Mouse (Mus musculus) neural tube, embryonic 11.5 days (tissue): ENCODE data around the gene Ly6g6c. TPM values are rescaled to one million over a fixed set of nuclear protein-coding genes. Genes with fewer than 3 reads are reported as not detected.

Experiments
- polyA plus RNA-seq: library from polyadenylated mRNA; unstranded; fragments of >200 nt; fragmentation: Nextera tagmentation; extraction: Ambion mirVana; gene quantifications from 2 replicates; pipeline ENCODE4 v1.2.1, GENCODE M21; 2014

The Ly6g6c gene
- polyA plus RNA-seq, 1 experiment from 2014 or later, result not detected

Other genes with a start within 250 kb of the Ly6g6c start
- 20.3 and 24.7 TPM in 2 replicates for gene Stk19, start 228.4 kb upstream of the Ly6g6c start, polyA plus RNA-seq
- 69.4 and 71.0 TPM in 2 replicates for gene Dxo, start 228.4 kb upstream of the Ly6g6c start, polyA plus RNA-seq
- 45.0 and 55.7 TPM in 2 replicates for gene Skiv2l, start 215.2 kb upstream of the Ly6g6c start, polyA plus RNA-seq
- 125 and 132 TPM in 2 replicates for gene Nelfe, start 215.0 kb upstream of the Ly6g6c start, polyA plus RNA-seq
- gene Cfb, start 202.9 kb upstream of the Ly6g6c start, polyA plus RNA-seq, result 2.6 and 2.9 TPM in 2 replicates
- gene Zbtb12, start 185.9 kb upstream of the Ly6g6c start, polyA plus RNA-seq, result 1.7 and 2.1 TPM in 2 replicates
- not detected in 2 replicates for gene Gm20547, start 183.3 kb upstream of the Ly6g6c start, polyA plus RNA-seq
- gene C2, start 167.1 kb upstream of the Ly6g6c start, polyA plus RNA-seq, result 0.57 and 0.86 TPM in 2 replicates
- gene Ehmt2, start 166.9 kb upstream of the Ly6g6c start, polyA plus RNA-seq, result 62.7 and 70.3 TPM in 2 replicates
- not detected in 2 replicates for gene Slc44a4, start 150.9 kb upstream of the Ly6g6c start, polyA plus RNA-seq
- gene Neu1, start 134.1 kb upstream of the Ly6g6c start, polyA plus RNA-seq, result 16.4 and 16.8 TPM in 2 replicates
- 0.13 and 0.37 TPM in 2 replicates for gene Hspa1b, start 106.2 kb upstream of the Ly6g6c start, polyA plus RNA-seq
- gene Gm20481, start 95.5 kb upstream of the Ly6g6c start, polyA plus RNA-seq, result not detected in 2 replicates
- 1.1 and 1.9 TPM in 2 replicates for gene Hspa1a, start 93.2 kb upstream of the Ly6g6c start, polyA plus RNA-seq
- gene Hspa1l, start 92.7 kb upstream of the Ly6g6c start, polyA plus RNA-seq, result 1.8 and 2.0 TPM in 2 replicates
- gene Lsm2, start 83.5 kb upstream of the Ly6g6c start, polyA plus RNA-seq, result 209 and 211 TPM in 2 replicates
- gene Vars, start 64.4 kb upstream of the Ly6g6c start, polyA plus RNA-seq, result 109 and 114 TPM in 2 replicates
- gene Vwa7, start 48.8 kb upstream of the Ly6g6c start, polyA plus RNA-seq, result 0.08 TPM in 1 of 2 replicates, not detected in the other
- gene Sapcd1, start 37.4 kb upstream of the Ly6g6c start, polyA plus RNA-seq, result 3.9 and 5.2 TPM in 2 replicates
- gene Msh5, start 18.6 kb upstream of the Ly6g6c start, polyA plus RNA-seq, result 4.1 and 6.2 TPM in 2 replicates
- 82.8 and 89.7 TPM in 2 replicates for gene Clic1, start 15.4 kb upstream of the Ly6g6c start, polyA plus RNA-seq
- 638 and 659 TPM in 2 replicates for gene Ddah2, start 6.4 kb upstream of the Ly6g6c start, polyA plus RNA-seq
- gene Mpig6b, start 796 bp downstream of the Ly6g6c start, polyA plus RNA-seq, result 1.5 and 2.0 TPM in 2 replicates
- gene Ly6g6e, start 11.5 kb downstream of the Ly6g6c start, polyA plus RNA-seq, result 0.39 and 0.46 TPM in 2 replicates
- 1.0 and 3.2 TPM in 2 replicates for gene Ly6g6d, start 12.7 kb downstream of the Ly6g6c start, polyA plus RNA-seq
- gene Ly6g6f, start 20.2 kb downstream of the Ly6g6c start, polyA plus RNA-seq, result 1.3 and 1.4 TPM in 2 replicates
- 50.5 and 59.9 TPM in 2 replicates for gene Abhd16a, start 23.9 kb downstream of the Ly6g6c start, polyA plus RNA-seq
- not detected in 2 replicates for gene Ly6g5c, start 42.9 kb downstream of the Ly6g6c start, polyA plus RNA-seq
- gene Ly6g5b, start 50.0 kb downstream of the Ly6g6c start, polyA plus RNA-seq, result 0.45 and 0.78 TPM in 2 replicates
- gene Gpank1, start 56.1 kb downstream of the Ly6g6c start, polyA plus RNA-seq, result 26.1 and 28.9 TPM in 2 replicates
- 303 and 319 TPM in 2 replicates for gene Csnk2b, start 56.7 kb downstream of the Ly6g6c start, polyA plus RNA-seq
- 7.0 and 7.6 TPM in 2 replicates for gene D17H6S53E, start 61.0 kb downstream of the Ly6g6c start, polyA plus RNA-seq
- 0.81 and 0.93 TPM in 2 replicates for gene Apom, start 66.7 kb downstream of the Ly6g6c start, polyA plus RNA-seq
- 99.4 and 105 TPM in 2 replicates for gene Bag6, start 69.8 kb downstream of the Ly6g6c start, polyA plus RNA-seq
- 185 and 194 TPM in 2 replicates for gene Prrc2a, start 99.5 kb downstream of the Ly6g6c start, polyA plus RNA-seq
- 4.1 and 6.7 TPM in 2 replicates for gene Aif1, start 110.7 kb downstream of the Ly6g6c start, polyA plus RNA-seq
- gene Lst1, start 123.1 kb downstream of the Ly6g6c start, polyA plus RNA-seq, result 5.8 and 9.1 TPM in 2 replicates
- gene Ltb, start 129.1 kb downstream of the Ly6g6c start, polyA plus RNA-seq, result 0.27 TPM in 1 of 2 replicates, not detected in the other
- gene Tnf, start 136.6 kb downstream of the Ly6g6c start, polyA plus RNA-seq, result 0.16 TPM in 1 of 2 replicates, not detected in the other
- 0.28 TPM in 1 of 2 replicates, not detected in the other for gene Lta, start 140.0 kb downstream of the Ly6g6c start, polyA plus RNA-seq
- 0.50 TPM in 1 of 2 replicates, not detected in the other for gene Gm16181, start 155.4 kb downstream of the Ly6g6c start, polyA plus RNA-seq
- 14.1 and 16.8 TPM in 2 replicates for gene Atp6v1g2, start 168.3 kb downstream of the Ly6g6c start, polyA plus RNA-seq
- 4.7 and 5.0 TPM in 2 replicates for gene Nfkbil1, start 170.4 kb downstream of the Ly6g6c start, polyA plus RNA-seq
- 634 and 672 TPM in 2 replicates for gene Ddx39b, start 176.4 kb downstream of the Ly6g6c start, polyA plus RNA-seq
- gene H2-D1, start 197.3 kb downstream of the Ly6g6c start, polyA plus RNA-seq, result 47.9 and 56.5 TPM in 2 replicates